Mouse (Mus musculus): Measurements from ENCODE around the gene Gm17660. TPM values are rescaled to one million over a fixed set of nuclear protein-coding genes. Genes with fewer than 3 reads are reported as not detected.

Gene Gm17660
- total and polyA plus RNA-seq, 3 experiments, result not detected

DNA sequence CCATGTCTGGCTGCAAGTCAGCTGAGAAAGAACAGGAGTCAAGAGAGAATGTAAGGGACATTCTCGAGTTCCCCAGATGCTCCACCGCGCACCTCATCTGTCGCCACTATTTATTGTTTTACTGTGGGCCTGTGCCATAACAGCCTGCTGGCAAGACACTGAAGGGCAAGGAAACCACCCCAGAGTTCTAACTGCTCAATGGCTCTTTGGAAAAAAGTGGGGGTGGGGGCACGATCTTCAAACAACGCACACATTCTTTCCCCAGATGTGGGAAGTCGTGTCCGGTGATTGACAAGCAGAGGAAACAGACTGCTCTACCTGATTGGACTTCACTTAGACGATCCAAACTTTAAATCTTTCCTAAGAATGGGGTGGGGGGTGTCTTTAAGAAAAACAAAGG, 34.6 kb upstream of the Gm17660 start:
- Histone ChIP-seq H3K36me3 (ENCODE audit: control insufficient read depth in 1 of 2, insufficient read depth in 2 of 2, low read length in 2 of 2) (no peaks in the 10 kb centered on the region), H3K9ac (ENCODE audit: control insufficient read depth, low read depth, low read length, poor library complexity, severe bottlenecking) (no peak overlapping the region), H3K4me3 (ENCODE audit: control insufficient read depth in 1 of 2, insufficient read depth in 1 of 2, low read depth in 2 of 2, low read length in 2 of 2) (no peak overlapping the region), H3K27me3 (ENCODE audit: control insufficient read depth in 1 of 2, insufficient read depth in 2 of 2, low read length in 2 of 2) (no peaks in the 10 kb centered on the region; a peak in 1 of 4 replicates), H3K79me2 (ENCODE audit: control insufficient read depth, insufficient read depth, low read length, poor library complexity) (no peaks in the 10 kb centered on the region), H3K4me1 (ENCODE audit: control insufficient read depth in 1 of 2, insufficient read depth in 2 of 2, low read length in 2 of 2) (no peaks in the 10 kb centered on the region), H3K27ac (ENCODE audit: control insufficient read depth, low read depth, low read length) (no peak overlapping the region), H3K9me3 (replicated peaks; ENCODE audit: insufficient read depth, low read length) (no peaks in the 10 kb centered on the region)
- no peak for DNase-seq (ENCODE audit: low read depth, low spot score)
- no peak for TF ChIP-seq CHD2 (IDR thresholded peaks at IDR 0.05; ENCODE audit: low read length)
- TF ChIP-seq TBP (IDR thresholded peaks at IDR 0.05; ENCODE audit: low read depth, low read length), result no peak

GRCm38 (mm10) chr5:104110171-104110920, 32.9 kb upstream of the Gm17660 start:
- H3K79me2 ChIP-seq (ENCODE audit: control insufficient read depth, insufficient read depth, low read length, poor library complexity), result no peaks in the 10 kb centered on the region
- no peaks in the 10 kb centered on the region for H3K36me3 ChIP-seq (ENCODE audit: control insufficient read depth in 1 of 2, insufficient read depth in 2 of 2, low read length in 2 of 2)
- H3K9ac ChIP-seq (ENCODE audit: control insufficient read depth, low read depth, low read length, poor library complexity, severe bottlenecking), result no peak overlapping the region
- H3K4me1 ChIP-seq (ENCODE audit: control insufficient read depth in 1 of 2, insufficient read depth in 2 of 2, low read length in 2 of 2), result no peaks in the 10 kb centered on the region
- DNase-seq (ENCODE audit: low read depth, low spot score), result no peak
- H3K27me3 ChIP-seq (ENCODE audit: control insufficient read depth in 1 of 2, insufficient read depth in 2 of 2, low read length in 2 of 2), result peaks cover 0 to 2% of the 10 kb centered on the region in 2 experiments; a peak in 1 of 4 replicates
- H3K4me3 ChIP-seq (ENCODE audit: control insufficient read depth in 1 of 2, insufficient read depth in 1 of 2, low read depth in 2 of 2, low read length in 2 of 2), result no peak overlapping the region
- TF ChIP-seq MYB (IDR thresholded peaks at IDR 0.05; ENCODE audit: low read depth, low read length), result no peak
- H3K9me3 ChIP-seq (replicated peaks; ENCODE audit: insufficient read depth, low read length), result no peaks in the 10 kb centered on the region
- H3K27ac ChIP-seq (ENCODE audit: control insufficient read depth, low read depth, low read length), result no peak overlapping the region

- H3K9ac ChIP-seq (ENCODE audit: control insufficient read depth, low read depth, low read length, poor library complexity, severe bottlenecking), result no peak overlapping the region
- no peaks in the 10 kb centered on the region for H3K36me3 ChIP-seq (ENCODE audit: control insufficient read depth in 1 of 2, insufficient read depth in 2 of 2, low read length in 2 of 2)
- H3K79me2 ChIP-seq (ENCODE audit: control insufficient read depth, insufficient read depth, low read length, poor library complexity), result no peaks in the 10 kb centered on the region
- DNase-seq (ENCODE audit: low read depth, low spot score), result no peak
- no peak overlapping the region for H3K4me3 ChIP-seq (ENCODE audit: control insufficient read depth in 1 of 2, insufficient read depth in 1 of 2, low read depth in 2 of 2, low read length in 2 of 2)
- no peaks in the 10 kb centered on the region for H3K9me3 ChIP-seq (replicated peaks; ENCODE audit: insufficient read depth, low read length)
- no peak for TF ChIP-seq ETS1 (IDR thresholded peaks at IDR 0.05; ENCODE audit: low read depth, low read length)
- TF ChIP-seq SMC3 (IDR thresholded peaks at IDR 0.05; ENCODE audit: low read depth, low read length), result no peak
- no peak for TF ChIP-seq USF1 (IDR thresholded peaks at IDR 0.05; ENCODE audit: low read depth, low read length)
- no peak for TF ChIP-seq NELFE (IDR thresholded peaks at IDR 0.05; ENCODE audit: low read depth, low read length)
- no peak for TF ChIP-seq POLR2AphosphoS2 (IDR thresholded peaks at IDR 0.05; ENCODE audit: low read length)
- TF ChIP-seq MAX (IDR thresholded peaks at IDR 0.05; ENCODE audit: low read length), result no peak
- no peak for TF ChIP-seq RAD21 (IDR thresholded peaks at IDR 0.05; ENCODE audit: low read depth, low read length)
- no peak for TF ChIP-seq JUND (IDR thresholded peaks at IDR 0.05; ENCODE audit: low read depth, low read length)
- H3K4me1 ChIP-seq (ENCODE audit: control insufficient read depth in 1 of 2, insufficient read depth in 2 of 2, low read length in 2 of 2), result no peaks in the 10 kb centered on the region
- peaks cover 0 to 2% of the 10 kb centered on the region in 2 experiments; a peak in 1 of 4 replicates for H3K27me3 ChIP-seq (ENCODE audit: control insufficient read depth in 1 of 2, insufficient read depth in 2 of 2, low read length in 2 of 2)
- no peak overlapping the region for H3K27ac ChIP-seq (ENCODE audit: control insufficient read depth, low read depth, low read length)
Observed at GRCm38 (mm10) chr5:104109516-104109915, 32.1 kb upstream of the Gm17660 start.
